Mouse (Mus musculus): Measurements from ENCODE around the gene Klk15.
"Not testable (repeated sequence)": the region's sequence is repeated elsewhere in the genome, so short reads cannot be mapped to it uniquely, and the experiment has no call there.

Gene Klk15

DNA sequence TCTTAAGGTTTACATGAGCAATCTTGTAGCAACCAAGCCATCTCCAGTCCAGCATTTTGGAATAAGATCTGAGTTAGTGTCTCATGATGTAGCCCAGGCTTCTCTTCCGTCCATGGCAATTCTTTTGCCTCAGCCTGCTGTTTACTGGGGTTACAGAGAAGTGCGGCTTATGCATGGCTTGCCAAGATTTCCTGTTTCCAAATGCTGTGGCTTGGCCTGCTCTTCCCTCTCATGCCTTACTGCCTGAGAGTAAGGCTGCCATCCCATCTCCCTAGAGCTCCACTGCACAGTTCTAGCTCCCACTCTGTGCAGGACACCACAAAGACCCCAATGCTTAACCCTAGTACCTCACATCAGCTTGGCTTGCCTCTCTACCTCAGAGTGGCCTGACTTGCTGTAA lies 34.1 kb downstream of the Klk15 start:
- ATAC-seq (ENCODE audit: insufficient number of reproducible peaks, low FRiP score, low TSS enrichment): no peak

- not testable (repeated sequence) for ATAC-seq (ENCODE audit: insufficient number of reproducible peaks, low FRiP score, low TSS enrichment)
Measured at GRCm38 (mm10) chr7:43975761-43976160, 42.2 kb downstream of the Klk15 start, which contains the start of gene Klk1b9. Gene Klk1b9, plus strand, starts transcription at chr7:43976061.

- ATAC-seq (ENCODE audit: insufficient number of reproducible peaks, low FRiP score, low TSS enrichment): no peak
Measured at GRCm38 (mm10) chr7:43985657-43986056, 52.1 kb downstream of the Klk15 start.

All from cerebellum, adult (tissue).